Mouse (Mus musculus) liver, embryonic 16.5 days (tissue): ENCODE measurements at regions not wholly inside any gene's neighbourhood (a gene's known extent, or its start where the extent isn't known, plus 50 kb on each side); places are given as distances from the start of the nearest gene placed in this dataset.

Experiments
- ATAC-seq: fragments of 200-750 bp; cut with Nextera tagmentation; 2 replicates; pipeline ENCODE4 v1.8.0; 2017; ENCODE audit warnings: low read depth, mild to moderate bottlenecking, moderate number of reproducible peaks, moderate library complexity
- H3K27ac ChIP-seq: fragments of 300-500 bp; sonication (generic); 2 replicates; pipeline ENCODE4 v1.5.1; 2014; ENCODE audit warnings: mild to moderate bottlenecking, low read length
- H3K27me3 ChIP-seq: fragments of 300-500 bp; sonication (generic); 2 replicates; pipeline ENCODE4 v1.6.1; 2014; ENCODE audit warnings: low read depth, low read length, mixed read lengths; ENCODE audit not compliant: control insufficient read depth, insufficient read depth
- H3K36me3 ChIP-seq: fragments of 300-500 bp; sonication (generic); 2 replicates; pipeline ENCODE4 v1.6.1; 2014; ENCODE audit warnings: mild to moderate bottlenecking; ENCODE audit not compliant: control insufficient read depth, insufficient read depth
- H3K4me1 ChIP-seq: fragments of 300-500 bp; sonication (generic); 2 replicates; pipeline ENCODE4 v1.6.1; 2014; ENCODE audit warnings: low read depth, low read length, mixed read lengths; ENCODE audit not compliant: control insufficient read depth
- H3K4me2 ChIP-seq: fragments of 300-500 bp; sonication (generic); 2 replicates; pipeline ENCODE4 v1.6.1; 2014; ENCODE audit warnings: low read depth, low read length, mixed read lengths
- H3K4me3 ChIP-seq: fragments of 300-500 bp; sonication (generic); 2 replicates; pipeline ENCODE4 v1.5.1; 2014; ENCODE audit warnings: low read depth, mild to moderate bottlenecking, low read length
- H3K9ac ChIP-seq: fragments of 300-500 bp; sonication (generic); 2 replicates; pipeline ENCODE4 v1.6.1; 2014; ENCODE audit warnings: low read depth, low read length
- H3K9me3 ChIP-seq: fragments of 300-500 bp; sonication (generic); replicated peaks from 2 replicates; pipeline ENCODE4 v1.6.1; 2016; ENCODE audit warnings: low read length; ENCODE audit not compliant: control insufficient read depth
- WGBS: fragments of 180-500 bp; shearing (Covaris S2); extraction: QIAGEN DNeasy Blood & Tissue Kit; methylation state at CpG from one replicate; pipeline ENCODE4 v1.1.7; 2014; ENCODE audit not compliant: insufficient replicate concordance; 5-methylcytosine and 5-hydroxymethylcytosine counted together

- ATAC-seq: no peak
These were observed 119.8 kb downstream of the Tbr1 start for GRCm38 (mm10) chr2:61922496-61922895.

GRCm38 (mm10) chr2:61938296-61938695 is 108.0 kb upstream of the Slc4a10 start:
- no peak for ATAC-seq
- WGBS: 56% methylated on average over 2 of the region's 2 CpGs
- Histone ChIP-seq H3K4me2 (no peak overlapping the region), H3K27ac (no peak overlapping the region), H3K27me3 (no peaks in the 10 kb centered on the region), H3K9me3 (no peaks in the 10 kb centered on the region), H3K4me3 (no peak overlapping the region), H3K36me3 (no peaks in the 10 kb centered on the region), H3K4me1 (no peaks in the 10 kb centered on the region), H3K9ac (no peak overlapping the region)

More at GRCm38 (mm10) chr2:61922496-61922895, 119.8 kb downstream of the Tbr1 start:
- Histone ChIP-seq H3K9ac (no peak overlapping the region), H3K4me2 (no peak overlapping the region), H3K4me3 (no peak overlapping the region), H3K4me1 (no peaks in the 10 kb centered on the region), H3K9me3 (no peaks in the 10 kb centered on the region), H3K27me3 (no peaks in the 10 kb centered on the region), H3K27ac (no peak overlapping the region), H3K36me3 (no peaks in the 10 kb centered on the region)
- 36% methylated on average over 1 of the region's 1 CpGs for WGBS

DNA sequence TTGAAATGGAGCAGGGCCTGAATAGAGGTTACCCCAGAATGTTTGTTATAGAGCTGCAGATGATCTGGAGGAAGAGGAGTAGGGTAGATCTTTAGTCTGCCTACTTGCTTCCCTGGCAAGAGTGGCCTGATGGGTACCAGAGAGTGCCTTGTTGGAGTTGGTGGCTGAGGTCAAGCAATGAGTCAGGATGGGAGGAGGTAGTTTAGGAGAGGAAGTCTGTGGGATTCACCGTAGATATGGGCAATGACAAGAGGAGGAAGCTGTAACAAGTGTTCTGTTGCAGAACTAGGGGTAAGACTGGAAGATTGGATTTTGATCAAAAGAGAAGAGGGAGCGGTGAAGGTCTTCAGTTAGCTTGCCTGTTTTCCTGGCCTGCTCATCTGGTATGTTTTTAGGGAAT is 80.3 kb upstream of the Slc4a10 start:
- 38% methylated on average over 2 of the region's 2 CpGs for WGBS

DNA sequence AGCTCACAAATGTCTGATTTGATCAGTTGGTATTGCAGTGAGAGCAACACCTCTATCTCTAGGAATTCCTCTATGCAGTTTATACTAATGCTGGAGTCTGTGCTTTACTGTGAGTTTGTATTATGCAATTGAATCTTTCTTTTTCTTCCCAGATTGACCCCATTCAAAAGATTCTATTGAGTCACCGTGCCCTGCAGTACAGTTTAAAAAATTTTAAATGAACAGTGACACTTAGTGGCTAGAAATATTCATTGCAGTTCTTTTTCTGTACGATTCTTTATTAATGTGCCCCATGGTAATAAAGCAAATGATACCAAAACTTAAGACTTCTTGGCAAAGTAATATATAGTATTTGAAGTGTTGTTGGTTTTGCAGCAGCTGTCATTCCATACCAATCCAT is 78.5 kb upstream of the Slc4a10 start:
- H3K36me3 ChIP-seq: no peaks in the 10 kb centered on the region
- peaks cover 4% of the 10 kb centered on the region for H3K4me1 ChIP-seq
- no peaks in the 10 kb centered on the region for H3K27me3 ChIP-seq
- no peak for ATAC-seq
- H3K4me3 ChIP-seq: no peak overlapping the region
- no peak overlapping the region for H3K27ac ChIP-seq
- no peak overlapping the region for H3K9ac ChIP-seq
- H3K9me3 ChIP-seq: no peaks in the 10 kb centered on the region
- no peak overlapping the region for H3K4me2 ChIP-seq
- 16% methylated on average over 2 of the region's 2 CpGs for WGBS

More for the DNA sequence above, 80.3 kb upstream of the Slc4a10 start:
- no peaks in the 10 kb centered on the region for H3K27me3 ChIP-seq
- no peak overlapping the region for H3K4me2 ChIP-seq
- H3K36me3 ChIP-seq: no peaks in the 10 kb centered on the region
- H3K9me3 ChIP-seq: no peaks in the 10 kb centered on the region
- no peak overlapping the region for H3K9ac ChIP-seq
- H3K4me3 ChIP-seq: no peak overlapping the region
- no peak overlapping the region for H3K27ac ChIP-seq
- ATAC-seq: no peak
- H3K4me1 ChIP-seq: peaks cover 4% of the 10 kb centered on the region

GRCm38 (mm10) chr2:61970029-61970428 is 76.2 kb upstream of the Slc4a10 start:
- ATAC-seq: peak; percentile 94
- 24% methylated on average over 2 of the region's 2 CpGs for WGBS
- Histone ChIP-seq H3K9ac (no peak overlapping the region), H3K36me3 (no peaks in the 10 kb centered on the region), H3K4me3 (no peak overlapping the region), H3K4me1 (peaks cover 4% of the 10 kb centered on the region), H3K27ac (peak overlapping the region; percentile 50), H3K9me3 (no peaks in the 10 kb centered on the region), H3K27me3 (no peaks in the 10 kb centered on the region), H3K4me2 (peak overlapping the region; percentile 9; the same call in 1 of the 2 replicates)

GRCm38 (mm10) chr2:61984771-61985170 is 61.5 kb upstream of the Slc4a10 start:
- Histone ChIP-seq H3K4me3 (no peak overlapping the region), H3K9me3 (no peaks in the 10 kb centered on the region), H3K4me1 (no peaks in the 10 kb centered on the region), H3K9ac (no peak overlapping the region), H3K36me3 (no peaks in the 10 kb centered on the region), H3K4me2 (no peak overlapping the region), H3K27me3 (no peaks in the 10 kb centered on the region), H3K27ac (no peak overlapping the region)
- ATAC-seq: no peak
- 51% methylated on average over 3 of the region's 3 CpGs for WGBS

DNA sequence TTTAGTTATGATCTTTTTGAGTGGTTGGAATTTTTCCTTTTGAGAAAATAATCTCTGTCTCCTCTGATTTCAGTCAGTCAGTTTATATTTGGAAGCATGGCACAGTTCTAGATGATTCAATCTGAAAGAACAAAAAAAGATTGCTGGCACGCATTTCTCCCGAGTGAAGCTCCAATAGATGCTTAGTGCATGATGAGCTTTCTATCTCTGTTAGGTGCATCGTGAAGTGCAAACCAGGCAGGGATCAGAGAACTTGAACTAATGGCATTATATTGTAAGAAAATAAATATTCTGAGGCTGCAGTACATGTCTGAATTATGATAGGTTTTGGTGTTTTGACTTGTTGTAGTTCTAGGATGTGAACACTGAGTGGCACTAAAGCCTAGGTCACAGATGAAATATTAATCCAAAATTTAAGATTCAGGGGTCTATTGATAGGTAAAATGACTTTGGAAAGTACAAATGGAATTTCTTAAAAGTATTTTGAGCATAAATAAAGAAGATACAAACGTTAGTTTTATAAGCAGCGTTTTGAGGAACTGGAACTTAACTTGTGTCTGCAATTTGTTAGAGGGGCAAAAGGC is 59.2 kb upstream of the Slc4a10 start:
- Histone ChIP-seq H3K9me3 (no peaks in the 10 kb centered on the region), H3K27ac (no peak overlapping the region), H3K27me3 (no peaks in the 10 kb centered on the region), H3K4me3 (no peak overlapping the region), H3K4me2 (no peak overlapping the region), H3K36me3 (no peaks in the 10 kb centered on the region), H3K9ac (no peak overlapping the region), H3K4me1 (no peaks in the 10 kb centered on the region)
- ATAC-seq: no peak
- 40% methylated on average over 5 of the region's 5 CpGs for WGBS
